Mouse (Mus musculus) retina, adult 2 months (tissue): ENCODE results near the gene Thumpd2.

ENCODE experiments used
- DNase-seq: peaks from one replicate; pipeline ENCODE4 v3.0.0-alpha.2; 2012; ENCODE audit warnings: low read depth, low spot score

The Thumpd2 gene

GRCm38 (mm10) chr17:81064979-81065311, at the start of gene Thumpd2:
TSS of gene Thumpd2 (minus strand) at chr17:81065082.
- DNase-seq = peak; percentile 77

- DNase-seq = no peak
Observed at GRCm38 (mm10) chr17:81104237-81104636, 39.4 kb upstream of the Thumpd2 start.

- no peak for DNase-seq
Observed at GRCm38 (mm10) chr17:81102866-81103265, 38.0 kb upstream of the Thumpd2 start.

DNA sequence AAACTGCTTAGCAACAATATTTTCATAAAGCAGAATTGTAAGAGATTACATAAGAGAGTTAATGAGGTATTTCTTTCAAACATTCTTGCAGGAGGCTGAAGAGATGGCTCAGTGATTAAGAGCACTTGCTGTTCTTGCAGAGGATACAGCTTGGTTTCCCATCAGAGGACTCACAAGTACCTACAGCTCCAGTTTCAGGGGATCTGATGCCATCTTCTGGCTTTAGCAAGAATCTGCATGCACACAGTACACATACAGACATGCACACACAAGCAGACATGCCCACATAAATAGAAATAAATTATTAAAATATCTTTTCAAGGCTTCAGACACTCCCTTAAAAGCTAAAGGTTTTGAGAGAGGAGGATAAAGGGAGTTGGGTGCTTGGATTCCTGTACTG, 33.6 kb upstream of the Thumpd2 start:
- DNase-seq = no peak

GRCm38 (mm10) chr17:81096490-81096889, 31.6 kb upstream of the Thumpd2 start:
- DNase-seq = no peak

DNA sequence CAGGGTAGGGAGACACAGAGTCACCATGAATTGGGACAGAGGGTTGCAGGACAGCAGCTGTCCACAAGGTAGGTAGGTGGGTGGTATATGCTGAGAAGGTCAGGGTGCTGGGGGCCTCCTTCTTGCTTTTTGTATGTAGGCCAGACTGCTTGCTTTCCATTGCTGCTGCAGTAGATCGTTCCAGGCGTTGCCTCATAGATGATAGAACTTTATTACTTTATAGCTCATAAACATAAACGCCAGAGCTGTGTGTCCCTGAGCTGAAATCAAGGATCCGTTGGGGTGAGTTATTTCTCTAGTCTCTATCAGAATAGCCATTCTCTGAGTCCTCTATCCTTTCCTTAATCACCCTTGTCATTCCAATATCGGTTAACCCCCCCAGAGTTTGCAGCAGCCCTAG, 27.9 kb upstream of the Thumpd2 start:
- no peak for DNase-seq

DNA sequence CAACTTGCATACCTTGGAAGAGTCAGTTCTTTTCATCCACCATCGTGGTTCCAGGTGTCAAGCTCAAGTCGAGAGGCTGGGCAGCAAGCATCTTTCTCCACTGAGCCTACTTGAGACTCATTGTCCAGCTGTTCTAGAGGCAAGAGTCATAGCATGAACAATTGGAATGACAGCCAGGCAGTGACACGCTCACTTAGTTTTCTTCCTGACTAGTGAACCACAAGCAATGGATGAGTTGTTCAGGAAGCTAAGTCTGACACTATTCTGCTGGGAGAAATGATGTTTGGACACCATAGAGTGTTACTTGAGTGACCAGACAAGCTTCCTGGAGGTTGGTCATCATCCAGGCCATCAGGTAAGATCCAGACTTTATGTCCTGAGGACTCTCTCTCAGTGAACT, 24.0 kb upstream of the Thumpd2 start:
- no peak for DNase-seq

DNA sequence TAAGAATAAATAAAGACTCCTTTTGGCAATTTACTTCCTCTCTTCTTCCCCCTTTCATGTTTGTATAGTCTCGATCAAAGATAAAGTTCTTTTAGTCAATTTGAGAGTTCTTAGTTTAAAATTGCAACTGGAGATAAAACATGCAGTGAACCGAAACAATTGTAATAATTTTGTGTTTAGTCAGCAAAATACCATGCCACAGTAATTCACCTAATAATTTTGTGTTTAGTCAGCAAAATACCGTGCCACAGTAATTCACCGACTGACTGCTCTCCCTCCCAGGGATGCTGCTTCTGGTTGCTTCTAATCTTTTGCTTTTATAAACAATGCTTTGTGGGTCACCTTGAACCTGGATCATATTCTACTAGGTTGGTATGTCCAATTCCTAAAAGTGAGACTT, 22.9 kb upstream of the Thumpd2 start:
- no peak for DNase-seq

DNA sequence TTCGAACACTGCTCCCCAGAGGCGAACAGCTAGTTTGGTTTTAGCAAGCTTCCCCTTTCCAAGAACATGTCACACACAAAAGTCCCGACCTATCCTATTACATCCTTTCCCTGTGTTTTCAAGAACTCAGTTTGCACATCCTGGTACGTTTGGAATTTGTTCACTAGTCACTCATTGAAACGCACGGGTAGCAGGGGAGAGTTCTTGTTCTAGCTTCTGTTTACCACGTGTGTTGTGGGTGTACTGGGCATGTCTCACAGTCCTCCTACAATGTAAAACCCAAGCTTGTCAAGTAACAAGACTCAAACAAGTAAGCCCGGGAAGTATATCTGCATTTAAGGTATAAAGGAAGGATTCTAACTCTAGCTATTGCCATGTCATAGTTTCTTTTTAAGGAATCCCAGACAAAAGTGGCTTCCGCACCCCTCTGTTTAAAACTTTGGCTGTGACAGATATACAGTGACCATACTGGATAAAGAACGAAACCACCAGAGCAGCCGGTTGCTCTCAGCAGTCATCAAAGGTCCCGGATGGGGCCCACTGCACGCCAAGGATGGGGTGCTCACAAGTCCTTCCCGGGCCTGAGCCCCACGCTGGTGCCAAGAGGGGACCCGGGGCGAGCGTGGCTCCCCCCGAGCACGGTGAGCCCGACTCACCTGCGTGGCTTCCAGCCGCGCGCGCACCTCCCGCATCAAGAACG, 453 bp downstream of the Thumpd2 start:
- no peak for DNase-seq

GRCm38 (mm10) chr17:81063346-81063745, 1.5 kb downstream of the Thumpd2 start:
- DNase-seq = no peak

GRCm38 (mm10) chr17:81062349-81062871, 2.5 kb downstream of the Thumpd2 start:
- DNase-seq = no peak

GRCm38 (mm10) chr17:81056796-81057381, 8.0 kb downstream of the Thumpd2 start:
- no peak for DNase-seq

DNA sequence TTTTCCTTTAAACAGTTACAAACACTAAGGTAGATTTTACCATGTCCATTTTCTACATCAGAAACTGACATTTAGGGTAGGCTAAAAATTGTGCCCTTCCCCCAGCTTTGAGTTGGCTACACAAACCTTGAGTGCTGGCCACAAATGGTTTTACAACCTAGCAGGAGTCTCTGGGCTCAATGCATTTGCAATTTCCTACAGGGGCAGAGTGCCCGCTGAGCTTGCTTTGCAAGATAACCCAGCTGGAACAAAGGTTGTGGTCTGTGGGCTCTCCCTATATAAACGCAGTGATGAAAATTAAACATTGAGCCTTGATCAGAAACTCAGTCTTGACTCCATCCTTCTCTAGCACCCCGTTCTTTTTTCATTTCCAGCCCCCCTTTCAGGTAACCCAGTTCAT, 8.8 kb downstream of the Thumpd2 start:
- no peak for DNase-seq

DNA sequence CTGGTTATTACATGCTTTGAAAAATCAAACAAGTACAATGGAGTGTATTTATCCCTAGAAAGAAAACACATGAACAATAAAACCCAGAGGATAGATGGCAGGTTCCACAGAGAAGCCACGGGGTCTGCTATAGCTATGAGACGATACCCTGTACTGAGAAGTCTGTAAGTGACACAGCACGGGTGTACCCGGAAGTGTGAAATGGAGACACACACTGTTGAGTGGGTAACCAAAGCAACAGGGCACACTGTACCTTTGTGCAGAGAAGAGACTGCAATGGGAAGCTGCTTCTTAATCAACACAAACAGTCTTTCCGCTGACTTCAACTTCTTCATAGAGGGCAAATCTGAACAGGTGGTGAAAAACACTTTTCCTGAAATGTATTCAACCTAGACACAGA, 9.4 kb downstream of the Thumpd2 start:
- DNase-seq = no peak

GRCm38 (mm10) chr17:81053274-81053673, 11.6 kb downstream of the Thumpd2 start:
- no peak for DNase-seq

GRCm38 (mm10) chr17:81047930-81048564, 16.8 kb downstream of the Thumpd2 start:
- DNase-seq = no peak

GRCm38 (mm10) chr17:81045525-81046150, 19.2 kb downstream of the Thumpd2 start:
- DNase-seq = no peak

DNA sequence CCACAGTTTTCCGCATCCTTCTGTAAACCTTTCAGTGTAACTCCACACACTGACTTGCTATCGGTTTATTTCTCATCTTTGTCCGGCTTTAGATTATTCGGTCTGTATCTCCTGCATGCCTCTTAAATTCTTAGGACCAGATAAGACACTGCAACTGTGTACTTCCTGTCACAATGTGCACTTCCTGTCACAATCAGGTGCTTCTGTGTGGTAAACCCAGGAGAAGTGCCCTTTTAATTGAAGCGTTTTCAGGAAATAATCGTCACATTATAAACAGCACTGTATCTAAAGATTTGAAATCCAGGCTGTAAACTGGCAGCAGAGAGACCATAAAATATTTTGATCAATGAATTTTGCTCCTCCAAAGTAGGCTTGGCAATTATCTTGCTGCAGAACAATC, 19.8 kb downstream of the Thumpd2 start:
- DNase-seq = no peak

DNA sequence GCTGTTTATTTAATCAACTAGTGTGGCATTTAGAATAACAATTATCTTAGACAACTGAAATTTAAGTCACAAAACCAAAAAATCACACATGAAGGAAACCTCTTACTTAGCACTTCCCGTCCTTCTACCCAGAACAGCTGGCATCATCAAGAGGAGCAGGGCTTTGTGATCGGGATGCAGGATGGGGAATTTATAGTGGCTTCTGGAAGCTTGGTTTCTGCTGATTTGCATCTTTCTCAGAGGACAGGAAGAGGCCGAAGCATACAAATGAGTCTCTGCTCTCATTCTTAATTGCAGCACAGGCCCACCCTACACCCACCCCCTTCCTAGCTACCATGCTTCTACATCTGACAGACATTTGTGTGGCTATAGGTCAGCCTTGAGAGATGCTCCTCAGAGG, 20.5 kb downstream of the Thumpd2 start:
- DNase-seq = no peak

DNA sequence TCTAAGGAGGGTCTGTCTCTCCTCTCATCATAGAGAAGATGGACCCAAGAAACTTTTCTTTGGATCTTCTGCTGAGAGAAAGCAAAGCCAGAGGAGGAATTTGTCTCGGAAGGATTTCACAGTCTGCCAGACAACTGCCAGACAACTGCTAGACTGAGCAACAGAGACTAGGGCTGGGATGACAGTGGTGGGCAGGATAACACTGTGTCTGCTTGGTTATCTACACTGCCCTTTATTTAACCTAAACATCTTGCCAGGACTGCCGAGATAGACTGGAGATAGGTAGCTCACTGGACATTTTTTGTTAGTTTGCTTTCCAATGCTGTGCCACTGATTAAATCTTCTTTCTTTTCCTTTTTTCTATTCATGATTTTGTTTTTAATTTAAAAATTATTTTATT, 23.2 kb downstream of the Thumpd2 start:
- DNase-seq = no peak

DNA sequence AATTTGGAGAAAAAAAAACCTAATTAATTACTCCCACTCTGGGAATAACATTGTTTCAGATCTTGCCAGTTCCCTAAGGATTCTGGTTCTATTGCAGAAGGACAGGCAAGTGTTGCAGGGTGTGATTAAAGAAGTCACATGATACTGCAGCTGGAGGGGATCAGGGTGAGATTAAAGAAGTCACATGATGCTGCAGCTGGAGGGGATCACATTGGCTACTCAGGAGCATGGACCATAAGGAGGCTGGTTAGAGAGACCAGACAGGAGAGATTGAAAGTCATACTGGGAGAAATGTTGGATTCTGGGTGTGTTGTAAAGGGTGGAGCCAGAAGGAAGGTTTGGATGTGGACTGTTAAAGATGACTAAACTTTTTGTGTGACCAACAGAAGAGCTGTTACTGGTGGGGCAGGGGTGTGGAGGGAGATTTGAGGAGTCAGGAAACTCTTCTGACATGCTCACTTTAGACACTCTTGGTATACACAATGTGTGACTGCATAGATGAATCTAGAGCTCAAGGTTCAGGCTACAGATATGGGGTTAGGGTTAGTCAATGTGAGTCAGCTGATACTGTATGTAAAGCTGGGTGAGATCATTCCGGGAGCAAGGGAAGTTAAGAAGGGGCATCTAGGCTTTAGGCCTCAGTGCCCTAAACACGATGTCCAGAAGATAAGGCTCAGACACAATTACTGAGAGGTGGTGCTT, 26.0 kb downstream of the Thumpd2 start:
- no peak for DNase-seq

DNA sequence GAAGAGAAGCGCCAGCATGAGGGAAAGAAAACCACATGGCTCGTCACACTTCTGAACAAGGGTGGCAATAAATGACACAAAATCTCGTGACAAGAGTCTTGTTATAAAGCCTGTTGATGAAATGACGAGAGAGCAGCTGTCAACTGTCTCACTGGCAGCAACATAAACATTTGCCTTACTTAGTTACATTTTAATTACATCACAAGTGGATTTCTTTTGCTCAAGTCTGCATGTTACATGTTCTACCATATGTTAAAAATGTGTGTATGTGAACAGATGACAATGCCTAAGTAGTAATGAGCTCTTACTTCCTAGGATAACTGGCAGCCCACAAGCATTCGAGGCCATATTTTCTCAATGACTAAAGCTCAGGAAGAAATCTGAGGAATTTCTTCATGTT, 29.5 kb downstream of the Thumpd2 start:
- no peak for DNase-seq
